Mouse (Mus musculus) left cerebral cortex, postnatal 14 days (tissue): ENCODE results near the gene Elp5. TPM values are rescaled to one million over a fixed set of nuclear protein-coding genes. Genes with fewer than 3 reads are reported as not detected.
A peak's percentile ranks its signal among the peaks of the same experiment; 100 is the strongest.

Experiments
- DNase-seq, 2 experiments: peaks; one replicate each; pipeline ENCODE4 v3.0.0; 2021 to 2022; ENCODE audit warnings: low spot score in 2 of 2, mixed read lengths in 1 of 2
- intact Hi-C: fragments of 180-260 bp; cut with DNase I; formaldehyde crosslinking; loops from one replicate; pipeline ENCODE4 v1.15.1; 2025
- long read RNA-seq, 2 experiments: library from polyadenylated mRNA; stranded (forward); transcript quantifications; one replicate each; pipeline ENCODE4 v2.0.0; 2021
- total RNA-seq, 2 experiments: library from RNA; stranded (reverse); gene quantifications; 2 replicates each; pipeline ENCODE4 v1.2.3; 2021

The Elp5 gene
- 100 to 1,000 TPM; 103 to 107 TPM for total RNA-seq
- long read RNA-seq, experiment 1, transcript Elp5-203 (7 exons, 1,259 nt), result major isoform, 28 of 119 reads
- long read RNA-seq, experiment 1, partial matches to known transcripts, result 59 of 119 reads
- long read RNA-seq, experiment 1, other reads (novel, unspliced or antisense), result 25 of 119 reads
- long read RNA-seq, experiment 2, transcript Elp5-203 (7 exons, 1,259 nt), result major isoform, 20 of 89 reads
- long read RNA-seq, experiment 2, transcript Elp5-201 (9 exons, 1,454 nt), result minor isoform, 8 of 89 reads
- long read RNA-seq, experiment 2, partial matches to known transcripts, result 37 of 89 reads
- long read RNA-seq, experiment 2, other reads (novel, unspliced or antisense), result 23 of 89 reads

DNA sequence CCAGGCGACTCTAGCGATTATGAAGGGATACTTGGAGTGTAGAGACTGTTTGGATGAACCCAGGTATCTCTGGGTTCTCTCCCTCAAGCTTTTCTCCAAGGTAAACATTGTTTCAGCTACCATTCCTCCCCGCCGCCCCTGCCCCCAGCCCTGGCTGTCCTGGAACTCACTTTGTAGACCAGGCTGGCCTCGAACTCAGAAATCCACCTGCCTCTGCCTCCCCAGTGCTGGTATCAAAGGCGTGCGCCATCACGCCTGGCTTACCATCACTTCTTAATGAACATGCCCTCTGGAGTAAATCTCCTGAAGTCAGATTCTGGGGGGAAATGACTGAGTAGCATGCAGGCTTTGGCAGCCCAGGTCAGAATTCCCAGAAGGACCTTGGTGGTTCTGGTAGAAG lies at the start of gene Elp5:
Elp5 (minus strand) TSS at position 293 of the 400 bp plus-strand sequence.
- DNase-seq, result no peak
- intact Hi-C loops, result no loop called here

DNA sequence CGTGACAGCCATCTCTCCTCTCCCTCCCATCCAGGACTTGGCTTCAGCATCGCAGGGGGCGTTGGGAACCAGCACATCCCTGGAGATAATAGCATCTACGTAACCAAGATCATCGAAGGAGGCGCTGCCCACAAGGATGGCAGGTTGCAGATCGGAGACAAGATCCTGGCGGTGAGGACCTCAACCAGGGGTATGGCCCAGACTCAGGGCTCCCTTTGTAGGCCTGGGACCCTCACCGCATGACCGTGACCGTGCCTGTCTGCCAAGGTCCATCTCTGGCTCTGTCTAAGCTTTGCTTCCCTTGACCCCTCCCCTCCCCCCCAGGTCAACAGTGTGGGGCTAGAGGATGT lies 49.0 kb upstream of the Elp5 start:
- intact Hi-C loops, result no loop called here
- no peak for DNase-seq

GRCm38 (mm10) chr11:70030651-70031320 lies 48.5 kb upstream of the Elp5 start:
- intact Hi-C loops, result no loop called here
- no peak for DNase-seq

DNA sequence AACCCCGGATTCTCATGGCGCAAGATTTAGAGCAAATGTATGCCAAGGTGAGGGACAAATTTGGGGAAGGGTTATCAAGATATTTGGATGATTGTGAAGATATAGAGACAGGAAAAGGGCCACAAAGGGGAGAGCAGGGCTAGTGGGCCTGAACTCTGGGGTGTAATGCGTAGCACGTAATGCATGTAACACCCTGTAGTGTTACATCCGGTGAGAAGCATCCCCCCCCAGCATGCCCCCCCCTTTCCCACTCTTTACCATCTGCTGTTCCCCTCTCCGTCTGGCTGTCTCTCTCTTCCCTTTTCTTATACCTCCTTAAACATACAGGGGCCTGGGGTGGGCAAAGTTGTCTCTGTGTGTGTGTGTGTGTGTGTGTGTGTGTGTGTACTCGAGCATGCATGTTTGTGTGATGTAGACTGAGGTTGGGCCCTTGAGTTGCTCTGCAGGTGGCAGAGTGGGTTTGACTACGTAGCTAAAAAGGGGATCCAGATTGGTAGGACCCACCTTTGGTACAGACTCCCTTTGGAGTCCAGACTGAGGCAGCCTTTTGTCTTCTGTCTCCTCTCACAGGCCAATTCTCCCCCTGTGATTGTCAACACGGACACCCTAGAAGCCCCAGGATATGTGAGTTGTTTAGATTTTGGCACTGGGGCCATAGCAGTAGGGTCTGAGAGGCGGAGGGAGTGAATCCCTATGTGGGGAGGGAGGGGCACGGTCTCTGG lies 47.7 kb upstream of the Elp5 start:
- DNase-seq, result no peak
- intact Hi-C loops, result no loop called here

DNA sequence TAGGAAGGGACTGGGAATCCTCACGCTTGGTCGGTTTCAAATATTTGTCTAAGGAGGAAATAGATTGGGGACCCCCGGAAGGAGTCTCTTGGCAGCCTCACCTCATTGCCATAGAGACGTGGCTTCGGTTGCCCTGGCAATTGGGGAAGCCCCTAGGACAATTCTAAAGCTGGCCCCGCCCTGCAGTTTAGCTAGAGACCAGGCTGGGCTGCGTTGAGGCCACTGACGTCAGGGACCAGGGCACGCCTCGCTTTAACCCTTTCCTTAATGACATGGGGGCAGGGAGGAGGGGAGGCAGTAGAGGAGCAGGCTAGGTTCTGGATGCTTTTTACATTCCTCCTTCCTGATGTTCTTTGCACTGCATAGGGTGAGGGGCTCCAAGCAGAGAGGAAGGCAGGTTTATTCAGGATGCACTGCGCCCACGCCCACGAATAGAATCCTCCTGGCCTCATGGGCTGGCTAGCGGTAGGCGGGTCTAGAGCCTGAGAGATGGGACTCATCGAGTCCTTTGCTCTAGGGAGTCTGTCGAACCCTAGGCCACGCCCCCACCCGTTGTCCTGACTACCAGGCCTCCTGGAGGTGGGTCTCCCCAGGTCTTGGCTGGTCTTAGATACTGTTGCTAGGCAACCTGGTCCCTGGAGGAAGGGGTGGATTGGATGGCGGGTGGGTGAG lies 46.9 kb upstream of the Elp5 start:
- peak; percentile 85 to 96 for DNase-seq
- intact Hi-C loops, result no loop called here

DNA sequence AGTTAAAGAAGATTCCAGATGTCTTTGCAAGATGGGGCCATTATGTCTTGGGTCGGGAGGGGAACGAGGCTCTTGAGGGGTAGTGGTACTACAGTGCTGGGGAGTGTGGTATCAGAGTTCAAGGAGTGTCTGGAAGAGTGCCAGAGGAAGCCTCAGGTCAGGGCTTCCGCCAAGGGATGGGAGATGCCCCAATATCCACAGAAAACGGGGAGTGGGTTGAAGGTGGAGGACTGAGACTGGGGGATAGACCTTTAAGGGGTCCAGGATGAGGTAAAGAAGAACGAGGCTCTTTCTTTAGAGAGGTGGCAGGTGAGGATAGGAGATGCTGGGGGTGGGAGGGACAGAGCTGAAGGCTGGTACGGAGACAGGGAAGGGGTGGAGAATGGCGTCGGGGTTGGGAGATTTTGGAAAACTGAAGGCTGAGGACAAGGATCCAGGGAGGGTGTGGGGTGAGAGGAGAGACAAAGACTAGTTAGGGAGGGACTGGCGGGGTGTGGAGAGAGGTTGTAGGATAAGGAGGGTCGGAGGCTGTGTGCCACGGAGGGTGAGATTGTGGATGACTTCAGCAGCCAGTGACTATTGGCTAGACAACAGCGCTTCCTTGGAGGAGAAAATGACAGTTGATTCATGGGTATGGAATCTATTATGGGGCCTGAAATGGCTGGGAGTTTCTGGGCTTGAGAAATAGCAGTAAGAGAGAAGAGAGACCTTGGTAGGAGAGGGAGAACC lies 46.2 kb upstream of the Elp5 start:
- intact Hi-C loops, result no loop called here

DNA sequence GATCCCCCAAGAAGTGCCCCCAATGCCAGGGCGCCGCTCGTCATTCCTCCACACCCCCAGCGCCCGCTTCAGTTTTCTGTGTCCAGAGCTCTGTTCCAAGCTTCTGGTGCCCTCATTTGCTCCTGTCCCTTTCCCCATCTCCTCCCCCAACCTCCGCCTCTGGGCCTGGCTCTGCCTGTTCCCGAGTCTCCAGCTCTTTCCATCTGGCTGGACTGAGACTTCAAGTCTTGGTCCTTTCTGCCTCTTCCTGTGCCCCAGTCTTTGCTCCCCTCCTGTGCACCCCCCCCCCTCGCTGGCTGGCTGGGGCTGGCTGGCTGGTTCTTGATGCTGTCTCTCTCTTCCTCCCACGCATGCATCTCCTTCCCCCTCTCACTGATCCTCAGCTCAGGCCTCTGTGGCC lies 45.1 kb upstream of the Elp5 start:
- intact Hi-C loops, result no loop called here
- no peak for DNase-seq

More for the DNA sequence above, 46.2 kb upstream of the Elp5 start:
- DNase-seq, result no peak

DNA sequence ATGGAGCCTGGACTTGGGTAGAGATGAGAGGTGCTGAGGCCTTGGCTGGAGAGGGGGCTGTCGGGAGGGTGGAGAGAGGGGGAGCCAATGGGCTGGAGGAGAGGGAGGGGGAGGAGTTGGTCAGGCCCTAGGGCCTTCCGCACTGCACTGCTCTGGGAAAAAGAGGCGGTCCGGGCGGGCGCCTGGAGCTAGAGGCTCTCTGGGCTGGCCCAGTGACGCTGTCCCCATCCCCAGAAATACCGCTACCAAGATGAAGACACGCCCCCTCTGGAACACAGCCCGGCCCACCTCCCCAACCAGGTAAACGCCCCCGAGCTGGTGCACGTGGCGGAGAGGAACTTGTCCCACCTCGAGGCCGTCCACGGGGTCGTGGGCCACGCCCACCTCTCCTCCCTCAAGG lies 44.4 kb upstream of the Elp5 start:
- intact Hi-C loops, result no loop called here
- no peak for DNase-seq

- intact Hi-C loops, result no loop called here
- DNase-seq, result no peak
These were observed 41.8 kb upstream of the Elp5 start for GRCm38 (mm10) chr11:70024151-70024514.

DNA sequence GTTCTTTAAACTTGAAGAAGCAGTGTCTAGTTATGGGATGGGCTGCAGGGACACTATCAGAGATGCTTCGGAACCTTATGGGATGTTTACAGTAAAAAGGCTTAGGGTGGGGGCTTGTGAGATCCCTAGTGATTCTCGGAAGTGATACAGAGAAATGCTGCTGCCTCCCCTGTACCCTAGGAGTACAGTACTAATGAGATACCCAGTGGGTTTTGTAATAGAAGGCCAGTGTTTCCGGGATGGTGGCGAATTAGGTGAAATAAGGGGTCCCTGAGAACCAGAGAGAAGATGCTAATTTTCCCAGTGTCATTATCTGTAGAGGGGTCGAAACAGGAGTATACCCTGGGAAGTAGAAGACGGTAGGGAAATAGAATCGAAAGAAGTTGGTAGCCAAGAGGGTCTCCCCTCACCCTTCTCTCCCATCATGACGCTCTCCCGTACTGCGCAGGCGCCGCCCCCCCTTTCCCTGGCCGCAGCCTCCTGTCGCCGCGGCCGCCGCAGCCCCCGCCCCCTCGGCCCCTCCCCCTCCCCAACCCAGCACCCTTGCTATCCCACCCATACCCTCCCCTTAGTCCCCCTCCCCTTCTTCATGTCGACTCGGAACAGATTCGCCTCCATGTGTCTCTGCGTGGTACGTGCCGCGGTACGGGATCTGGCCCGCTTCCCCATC lies 41.3 kb upstream of the Elp5 start:
- DNase-seq, result no peak
- intact Hi-C loops, result no loop called here

- intact Hi-C loops, result no loop called here
- DNase-seq, result peak; percentile 98 to 99
These were observed 39.2 kb upstream of the Elp5 start for GRCm38 (mm10) chr11:70021264-70022132.

GRCm38 (mm10) chr11:70020731-70021263 lies 38.5 kb upstream of the Elp5 start:
- intact Hi-C loops, result no loop called here
- peak; percentile 74 to 89 for DNase-seq

DNA sequence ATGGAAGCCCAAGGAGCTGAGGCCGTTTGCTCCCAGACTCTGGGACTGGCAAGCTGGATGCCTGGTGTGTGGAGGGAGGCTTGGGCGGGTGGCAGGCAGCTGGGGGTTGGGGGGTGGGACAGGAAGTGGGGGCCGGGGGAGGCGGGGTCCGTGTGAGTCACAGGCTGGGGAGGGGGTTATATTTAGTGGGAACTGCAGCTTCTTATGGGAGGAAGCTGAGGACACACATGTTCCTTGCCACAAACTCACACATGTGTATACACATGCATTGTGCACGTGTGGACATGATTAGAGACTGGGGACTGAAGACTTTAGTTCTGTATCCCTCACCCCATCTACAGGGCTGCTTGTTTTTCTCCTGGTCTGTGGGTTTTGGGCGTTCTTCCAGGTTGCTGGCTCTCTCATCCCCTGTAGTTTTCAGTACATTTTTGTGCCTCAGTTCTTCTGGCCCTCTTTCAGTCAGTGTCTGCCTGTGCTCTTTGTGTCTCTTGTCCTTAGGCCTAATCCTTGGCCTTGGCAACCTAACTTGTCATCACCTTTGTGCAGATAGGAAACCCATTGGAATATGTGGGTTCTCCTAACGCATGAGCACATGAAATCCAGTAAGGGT lies 37.8 kb upstream of the Elp5 start:
- intact Hi-C loops, result no loop called here
- DNase-seq, result peak; percentile 61 to 65

DNA sequence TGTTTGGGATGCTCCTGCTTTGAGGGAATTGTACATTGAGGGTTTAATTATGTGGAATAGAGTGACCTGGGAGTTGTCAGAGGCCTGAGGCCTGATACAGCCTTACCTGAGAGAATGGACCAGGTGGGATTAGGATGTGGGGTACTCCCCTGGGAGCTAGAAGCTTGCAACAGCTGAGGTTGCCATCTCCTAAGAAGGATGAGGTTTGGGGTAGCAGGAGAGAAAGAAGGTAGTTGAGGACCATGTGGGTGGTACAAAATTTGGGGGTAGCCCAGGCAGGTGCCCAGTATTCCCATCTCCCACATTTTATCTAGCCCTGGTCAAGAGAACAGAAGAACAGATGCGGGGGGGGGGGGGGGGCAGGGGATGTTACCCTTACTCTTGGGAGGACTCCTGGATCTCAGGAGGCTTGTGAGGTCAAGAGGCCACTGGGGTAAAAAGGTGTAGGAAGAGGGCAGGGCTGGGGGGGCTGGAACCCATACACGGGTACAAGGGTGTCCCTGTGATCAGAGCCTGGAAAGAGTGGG lies 37.2 kb upstream of the Elp5 start:
- intact Hi-C loops, result no loop called here
- no peak for DNase-seq

DNA sequence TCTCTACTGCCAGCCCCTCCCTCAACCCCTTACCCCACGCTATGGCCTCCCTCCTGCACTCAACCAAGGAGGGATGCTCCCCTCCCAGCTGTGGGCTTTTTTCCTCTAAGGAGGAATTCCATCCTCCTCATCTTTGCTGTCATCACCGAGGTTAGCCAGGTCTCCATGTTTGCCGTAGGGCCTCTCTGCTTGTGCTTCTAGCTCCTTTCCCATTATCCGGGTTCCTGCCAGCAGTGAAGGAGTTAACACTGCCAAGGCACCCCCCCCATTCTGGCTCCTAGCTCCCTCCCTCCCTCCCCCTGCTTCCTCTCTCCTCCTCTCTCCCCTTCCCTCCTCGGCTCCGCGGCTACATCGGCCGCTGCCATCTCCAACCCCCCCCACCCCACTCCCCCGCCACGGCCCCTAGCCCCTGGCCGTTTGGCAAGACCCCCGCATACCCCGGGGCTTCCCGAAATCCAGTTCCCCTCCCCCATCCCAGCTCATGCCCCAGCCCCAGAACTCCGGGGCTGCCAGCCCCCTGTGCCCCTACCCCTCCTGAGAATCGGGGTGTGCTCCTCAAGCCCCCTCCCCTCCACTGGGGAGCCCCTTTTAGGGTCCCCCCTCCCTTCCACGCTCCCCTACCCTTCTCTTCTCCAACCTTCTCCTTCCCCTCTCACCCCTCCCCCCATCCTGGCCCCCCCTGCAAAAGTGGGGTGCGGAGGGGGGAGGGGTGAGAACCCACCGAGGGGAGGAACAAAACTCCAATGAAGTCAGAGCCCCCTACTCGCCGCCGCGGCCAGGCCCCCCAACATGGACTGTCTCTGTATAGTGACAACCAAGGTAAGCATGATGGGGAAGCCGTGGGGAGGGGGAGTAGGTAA lies 36.0 kb upstream of the Elp5 start:
- intact Hi-C loops, result no loop called here
- peak; percentile 80 to 85 for DNase-seq

DNA sequence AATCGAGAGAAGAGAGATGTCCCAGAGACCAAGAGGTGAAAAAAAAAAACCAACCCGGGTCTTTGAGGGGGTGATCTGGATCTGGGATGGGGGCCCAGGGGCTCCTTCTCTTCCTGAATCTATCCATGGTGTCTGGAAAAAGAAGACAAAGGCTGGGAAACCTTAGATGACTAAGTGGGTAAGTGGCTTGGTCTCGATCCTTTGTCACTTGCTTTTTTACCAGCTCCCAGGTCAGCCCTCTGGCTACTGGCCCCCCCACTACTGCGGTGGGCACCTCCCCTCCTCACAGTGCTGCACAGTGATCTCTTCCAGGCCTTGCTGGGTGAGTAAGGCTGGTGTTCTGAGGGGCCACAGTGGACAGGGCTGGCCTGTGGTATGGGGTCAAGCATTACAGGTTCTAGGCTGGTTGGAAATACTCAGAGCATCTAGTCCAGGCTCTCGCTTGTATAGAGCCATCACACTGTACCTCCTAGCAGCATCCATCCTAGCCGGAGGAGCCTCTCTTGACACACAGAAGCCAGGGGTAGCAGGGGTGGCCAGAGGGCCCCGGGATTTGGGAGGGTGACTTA lies 35.0 kb upstream of the Elp5 start:
- intact Hi-C loops, result no loop called here

More for the DNA sequence above, 35.0 kb upstream of the Elp5 start:
- no peak for DNase-seq
